15 mouse cellular contexts compared by ENCODE assay signal in the genomic region with DNA sequence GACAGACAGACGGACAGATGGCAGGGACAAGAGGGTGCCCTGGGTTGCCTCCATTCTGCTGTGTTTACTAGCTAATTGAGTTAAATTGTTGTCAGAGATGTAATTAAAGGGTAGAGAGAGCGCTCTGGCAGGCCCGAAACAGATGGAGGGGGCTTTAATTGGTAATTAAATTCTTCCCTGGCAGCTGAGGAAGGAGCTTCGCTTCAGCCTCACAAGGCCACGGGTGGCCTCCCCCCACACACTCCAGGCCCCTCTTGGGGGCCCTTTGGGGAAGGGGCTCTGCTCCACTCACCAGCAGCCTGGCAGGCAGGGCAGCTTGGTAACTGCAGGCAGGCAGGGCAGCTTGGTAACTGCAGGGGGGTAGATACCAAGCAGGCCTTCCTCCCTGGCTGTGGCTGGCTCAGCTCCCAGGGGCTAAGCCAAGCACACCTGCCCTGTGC. TPM values are rescaled to one million over a fixed set of nuclear protein-coding genes. Genes with fewer than 3 reads are reported as not detected.
A peak's percentile ranks its signal among the peaks of the same experiment; 100 is the strongest.
DNase-seq lines count a peak whose midpoint lies in the region; ATAC-seq and TF ChIP-seq lines count a peak whose summit lies in the region.
"Had no signal": no experiment of that assay in that cellular context is flagged by ENCODE, and none has a peak within 500 bp of the region (broad histone marks: within the 10 kb centered on the region; RNA-seq: fewer than 3 reads in every experiment).

No protein-coding gene starts in this region.

- no peaks in the 10 kb centered on the region for H3K27me3 ChIP-seq in heart, embryonic 10.5 days (ENCODE audit: insufficient read depth, poor library complexity, severe bottlenecking)
- H3K27me3 ChIP-seq in heart, embryonic 12.5 days (replicated peaks), result 0 out of 2 replicates have a peak, but pooled peaks cover 5% of the 10 kb centered on the region
- H3K27me3 ChIP-seq in forebrain, embryonic 10.5 days (ENCODE audit: poor library complexity, severe bottlenecking), result no peaks in the 10 kb centered on the region
- H3K27me3 ChIP-seq in hindbrain, embryonic 16.5 days (replicated peaks; ENCODE audit: control insufficient read depth, insufficient read depth, low read length), result no peaks in the 10 kb centered on the region
- H3K27me3 ChIP-seq in neural tube, embryonic 13.5 days, result no peaks in the 10 kb centered on the region

- no peak overlapping the region for H3K9ac ChIP-seq in heart, embryonic 12.5 days
- H3K9ac ChIP-seq in hindbrain, embryonic 16.5 days (ENCODE audit: low read depth, low read length), result 0 out of 2 replicates have a peak overlapping the region, but pooled peaks have one; percentile 5
- peak overlapping the region; percentile 43 for H3K9ac ChIP-seq in neural tube, embryonic 13.5 days
- H3K9ac ChIP-seq: liver, embryonic 15.5 days had no signal

- H3K36me3 ChIP-seq in heart, embryonic 10.5 days, result no peaks in the 10 kb centered on the region
- H3K36me3 ChIP-seq in heart, embryonic 12.5 days, result no peaks in the 10 kb centered on the region
- no peaks in the 10 kb centered on the region for H3K36me3 ChIP-seq in forebrain, embryonic 10.5 days (replicated peaks)
- H3K36me3 ChIP-seq in hindbrain, embryonic 16.5 days (ENCODE audit: control insufficient read depth, insufficient read depth, low read length), result no peaks in the 10 kb centered on the region
- H3K36me3 ChIP-seq in neural tube, embryonic 13.5 days, result no peaks in the 10 kb centered on the region
- H3K36me3 ChIP-seq: liver, embryonic 15.5 days had no signal

- ATAC-seq in heart, embryonic 12.5 days (ENCODE audit: insufficient number of reproducible peaks, low FRiP score), result no peak
- ATAC-seq in hindbrain, embryonic 16.5 days, result peak; percentile 80
- ATAC-seq in neural tube, embryonic 13.5 days (ENCODE audit: low read depth), result peak; percentile 91

- DNase-seq in heart, embryonic 10.5 days (ENCODE audit: low spot score), result no peak
- DNase-seq in forebrain, embryonic 10.5 days (ENCODE audit: extremely low spot score, low spot score), result peak; percentile 43
- DNase-seq in gastrocnemius, adult 2 months, result no peak
- no peak for DNase-seq in adrenal gland, adult 18-20 months (ENCODE audit: low spot score in 2 of 2)
- DNase-seq in spleen, postnatal 36 days (ENCODE audit: low spot score in 2 of 2), result no peak
- DNase-seq: adrenal gland, postnatal 10 days; cerebellum, adult 18-20 months; kidney, adult 11 months; layer of hippocampus, adult 9-11 months; thymus, postnatal 4 days had no signal

- peak overlapping the region; percentile 52; the same call in 1 of the 2 replicates for H3K27ac ChIP-seq in heart, embryonic 10.5 days
- no peak overlapping the region for H3K27ac ChIP-seq in heart, embryonic 12.5 days (ENCODE audit: poor library complexity, severe bottlenecking)
- peak overlapping the region; percentile 88 for H3K27ac ChIP-seq in forebrain, embryonic 10.5 days
- peak overlapping the region; percentile 81 for H3K27ac ChIP-seq in hindbrain, embryonic 16.5 days (ENCODE audit: low read depth, low read length)
- peak overlapping the region; percentile 88 for H3K27ac ChIP-seq in neural tube, embryonic 13.5 days (replicated peaks)
- H3K27ac ChIP-seq in gastrocnemius, adult 2 months, result no peak overlapping the region
- H3K27ac ChIP-seq: liver, embryonic 15.5 days had no signal

- H3K4me2 ChIP-seq in heart, embryonic 12.5 days, result no peak overlapping the region
- no peak overlapping the region for H3K4me2 ChIP-seq in hindbrain, embryonic 16.5 days (ENCODE audit: low read length)
- H3K4me2 ChIP-seq in neural tube, embryonic 13.5 days, result peak overlapping the region; percentile 24; the same call in 1 of the 2 replicates
- H3K4me2 ChIP-seq: heart, embryonic 11.5 days; liver, embryonic 15.5 days had no signal

- intact Hi-C loops in gastrocnemius, adult 2 months (cut with DNase I), result no loop called here

- no peak overlapping the region for H3K4me3 ChIP-seq in heart, embryonic 10.5 days
- no peak overlapping the region for H3K4me3 ChIP-seq in heart, embryonic 12.5 days
- H3K4me3 ChIP-seq in forebrain, embryonic 10.5 days, result peak overlapping the region; percentile 22; the same call in 1 of the 2 replicates
- H3K4me3 ChIP-seq in hindbrain, embryonic 16.5 days (ENCODE audit: low read length), result no peak overlapping the region
- no peak overlapping the region for H3K4me3 ChIP-seq in neural tube, embryonic 13.5 days
- H3K4me3 ChIP-seq in gastrocnemius, adult 2 months, result no peak overlapping the region
- H3K4me3 ChIP-seq: liver, embryonic 15.5 days had no signal

- H3K9me3 ChIP-seq in heart, embryonic 10.5 days, result no peaks in the 10 kb centered on the region
- no peaks in the 10 kb centered on the region for H3K9me3 ChIP-seq in heart, embryonic 12.5 days (replicated peaks)
- no peaks in the 10 kb centered on the region for H3K9me3 ChIP-seq in forebrain, embryonic 10.5 days
- no peaks in the 10 kb centered on the region for H3K9me3 ChIP-seq in hindbrain, embryonic 16.5 days (ENCODE audit: control insufficient read depth, low read length)
- H3K9me3 ChIP-seq in neural tube, embryonic 13.5 days, result no peaks in the 10 kb centered on the region
- H3K9me3 ChIP-seq: liver, embryonic 15.5 days had no signal

- 50% methylated on average over 5 of the region's 5 CpGs for WGBS in heart, embryonic 10.5 days
- 61% methylated on average over 5 of the region's 5 CpGs for WGBS in heart, embryonic 12.5 days
- WGBS in forebrain, embryonic 10.5 days, result 15% methylated on average over 5 of the region's 5 CpGs
- 5% methylated on average over 5 of the region's 5 CpGs for WGBS in hindbrain, embryonic 16.5 days
- WGBS in neural tube, embryonic 13.5 days, result 16% methylated on average over 5 of the region's 5 CpGs

- no peak for TF ChIP-seq CTCF in gastrocnemius, adult 2 months (IDR thresholded peaks at IDR 0.05)

- peaks cover 19% of the 10 kb centered on the region for H3K4me1 ChIP-seq in heart, embryonic 10.5 days
- no peaks in the 10 kb centered on the region for H3K4me1 ChIP-seq in heart, embryonic 12.5 days (replicated peaks)
- peaks cover 41% of the 10 kb centered on the region for H3K4me1 ChIP-seq in forebrain, embryonic 10.5 days
- H3K4me1 ChIP-seq in hindbrain, embryonic 16.5 days (ENCODE audit: control insufficient read depth, insufficient read depth, low read depth, low read length), result peaks cover 19% of the 10 kb centered on the region
- H3K4me1 ChIP-seq in neural tube, embryonic 13.5 days (replicated peaks), result peaks cover 40% of the 10 kb centered on the region

RNA-seq across cellular contexts. Expression of a gene that starts 30.4 kb away (rescaled TPM):
- 68.3 and 84.3 TPM in 2 replicates for polyA plus RNA-seq in heart, embryonic 10.5 days (2016; fragmentation: Nextera tagmentation; extraction: Ambion mirVana)
- polyA plus RNA-seq in heart, embryonic 12.5 days (2016; fragmentation: Nextera tagmentation; extraction: Ambion mirVana), result 52.3 and 58.0 TPM in 2 replicates
- polyA plus RNA-seq in forebrain, embryonic 10.5 days (2016; fragmentation: Nextera tagmentation; extraction: Ambion mirVana), result 107 and 111 TPM in 2 replicates
- polyA plus RNA-seq in hindbrain, embryonic 16.5 days (2015; fragmentation: Nextera tagmentation; extraction: Ambion mirVana), result 81.2 and 84.8 TPM in 2 replicates
- polyA plus RNA-seq in neural tube, embryonic 13.5 days (2015; fragmentation: Nextera tagmentation; extraction: Ambion mirVana), result 79.2 and 92.0 TPM in 2 replicates
- total RNA-seq in gastrocnemius, adult 2 months (2021), result 10 to 100 TPM; 21.5 to 24.0 TPM
- total RNA-seq in adrenal gland, adult 18-20 months (2021), result 10 to 100 TPM; 44.6 to 45.4 TPM

RNA-seq across cellular contexts. Expression of a gene that starts 36.3 kb away (rescaled TPM):
- 86.6 and 90.1 TPM in 2 replicates for polyA plus RNA-seq in heart, embryonic 10.5 days (2016; fragmentation: Nextera tagmentation; extraction: Ambion mirVana)
- polyA plus RNA-seq in heart, embryonic 12.5 days (2016; fragmentation: Nextera tagmentation; extraction: Ambion mirVana), result 105 TPM in 2 replicates
- polyA plus RNA-seq in forebrain, embryonic 10.5 days (2016; fragmentation: Nextera tagmentation; extraction: Ambion mirVana), result 25.1 and 25.6 TPM in 2 replicates
- polyA plus RNA-seq in hindbrain, embryonic 16.5 days (2015; fragmentation: Nextera tagmentation; extraction: Ambion mirVana), result 22.2 and 27.4 TPM in 2 replicates
- polyA plus RNA-seq in neural tube, embryonic 13.5 days (2015; fragmentation: Nextera tagmentation; extraction: Ambion mirVana), result 36.6 and 43.2 TPM in 2 replicates
- total RNA-seq in gastrocnemius, adult 2 months (2021), result 10 to 100 TPM; 21.4 to 31.0 TPM
- 10 to 100 TPM; 56.5 to 60.6 TPM for total RNA-seq in adrenal gland, adult 18-20 months (2021)

RNA-seq across cellular contexts. Expression of a gene that starts 42.0 kb away (rescaled TPM):
- 0.90 and 1.5 TPM in 2 replicates for polyA plus RNA-seq in heart, embryonic 10.5 days (2016; fragmentation: Nextera tagmentation; extraction: Ambion mirVana)
- polyA plus RNA-seq in heart, embryonic 12.5 days (2016; fragmentation: Nextera tagmentation; extraction: Ambion mirVana), result 0.46 and 0.51 TPM in 2 replicates
- polyA plus RNA-seq in forebrain, embryonic 10.5 days (2016; fragmentation: Nextera tagmentation; extraction: Ambion mirVana), result 0.36 and 0.40 TPM in 2 replicates
- 0.35 and 0.60 TPM in 2 replicates for polyA plus RNA-seq in hindbrain, embryonic 16.5 days (2015; fragmentation: Nextera tagmentation; extraction: Ambion mirVana)
- polyA plus RNA-seq in neural tube, embryonic 13.5 days (2015; fragmentation: Nextera tagmentation; extraction: Ambion mirVana), result 0.21 TPM in 1 of 2 replicates, not detected in the other
- not detected for total RNA-seq in gastrocnemius, adult 2 months (2021)
- under 1 TPM; 0.23 to 0.90 TPM for total RNA-seq in adrenal gland, adult 18-20 months (2021)

RNA-seq across cellular contexts. Expression of a gene that starts 56.2 kb away (rescaled TPM):
- polyA plus RNA-seq in heart, embryonic 10.5 days (2016; fragmentation: Nextera tagmentation; extraction: Ambion mirVana), result 65.0 and 78.7 TPM in 2 replicates
- polyA plus RNA-seq in heart, embryonic 12.5 days (2016; fragmentation: Nextera tagmentation; extraction: Ambion mirVana), result 85.8 and 89.7 TPM in 2 replicates
- polyA plus RNA-seq in forebrain, embryonic 10.5 days (2016; fragmentation: Nextera tagmentation; extraction: Ambion mirVana), result 64.7 and 66.0 TPM in 2 replicates
- 83.3 and 86.9 TPM in 2 replicates for polyA plus RNA-seq in hindbrain, embryonic 16.5 days (2015; fragmentation: Nextera tagmentation; extraction: Ambion mirVana)
- polyA plus RNA-seq in neural tube, embryonic 13.5 days (2015; fragmentation: Nextera tagmentation; extraction: Ambion mirVana), result 66.2 and 66.5 TPM in 2 replicates
- 100 to 1,000 TPM; 395 to 484 TPM for total RNA-seq in gastrocnemius, adult 2 months (2021)
- 100 to 1,000 TPM; 458 to 704 TPM for total RNA-seq in adrenal gland, adult 18-20 months (2021)

RNA-seq across cellular contexts. Expression of a gene that starts 57.9 kb away (rescaled TPM):
- 69.3 and 72.6 TPM in 2 replicates for polyA plus RNA-seq in heart, embryonic 10.5 days (2016; fragmentation: Nextera tagmentation; extraction: Ambion mirVana)
- polyA plus RNA-seq in heart, embryonic 12.5 days (2016; fragmentation: Nextera tagmentation; extraction: Ambion mirVana), result 37.7 and 40.5 TPM in 2 replicates
- polyA plus RNA-seq in forebrain, embryonic 10.5 days (2016; fragmentation: Nextera tagmentation; extraction: Ambion mirVana), result 36.8 and 40.7 TPM in 2 replicates
- polyA plus RNA-seq in hindbrain, embryonic 16.5 days (2015; fragmentation: Nextera tagmentation; extraction: Ambion mirVana), result 36.2 and 37.3 TPM in 2 replicates
- 18.5 and 22.3 TPM in 2 replicates for polyA plus RNA-seq in neural tube, embryonic 13.5 days (2015; fragmentation: Nextera tagmentation; extraction: Ambion mirVana)
- total RNA-seq in gastrocnemius, adult 2 months (2021), result 1 to 10 TPM; 7.4 to 8.2 TPM
- total RNA-seq in adrenal gland, adult 18-20 months (2021), result 10 to 100 TPM; 28.4 to 36.6 TPM

Comparison
In these comparisons a context has a peak if more than half of its experiments do, and no peak if none do; other contexts are left out.
1. H3K27ac ChIP-seq: peak in heart, embryonic 10.5 days (single experiment), forebrain, embryonic 10.5 days (single experiment), hindbrain, embryonic 16.5 days (single experiment) and neural tube, embryonic 13.5 days (single experiment); none in heart, embryonic 12.5 days (single experiment) and gastrocnemius, adult 2 months (single experiment).